Mouse (Mus musculus) urinary bladder, postnatal 25 days (tissue): Measurements from ENCODE around the gene Sez6l.

ENCODE experiments used
- DNase-seq: peaks from one replicate; pipeline ENCODE4 v3.0.0; 2022; ENCODE audit warnings: low spot score

Sez6l gene

GRCm38 (mm10) chr5:112533312-112534075 lies 43.5 kb downstream of the Sez6l start:
- no peak for DNase-seq

- no peak for DNase-seq
These were observed 44.1 kb downstream of the Sez6l start for GRCm38 (mm10) chr5:112532894-112533293.

GRCm38 (mm10) chr5:112532210-112532609 lies 44.8 kb downstream of the Sez6l start:
- no peak for DNase-seq

GRCm38 (mm10) chr5:112531111-112531510 lies 45.9 kb downstream of the Sez6l start:
- DNase-seq, result no peak

- DNase-seq, result no peak
These were observed 50.0 kb downstream of the Sez6l start for GRCm38 (mm10) chr5:112526936-112527335.

GRCm38 (mm10) chr5:112526435-112526834 lies 50.5 kb downstream of the Sez6l start:
- no peak for DNase-seq

- no peak for DNase-seq
These were observed 51.0 kb downstream of the Sez6l start for GRCm38 (mm10) chr5:112525980-112526379.

- no peak for DNase-seq
These were observed 51.7 kb downstream of the Sez6l start for GRCm38 (mm10) chr5:112525271-112525670.

- no peak for DNase-seq
These were observed 53.2 kb downstream of the Sez6l start for GRCm38 (mm10) chr5:112523796-112524195.

GRCm38 (mm10) chr5:112523331-112523730 lies 53.7 kb downstream of the Sez6l start:
- DNase-seq, result no peak

GRCm38 (mm10) chr5:112521703-112522527 lies 55.1 kb downstream of the Sez6l start:
- no peak for DNase-seq

- no peak for DNase-seq
These were observed 55.9 kb downstream of the Sez6l start for GRCm38 (mm10) chr5:112520826-112521702.

GRCm38 (mm10) chr5:112518773-112519172 lies 58.2 kb downstream of the Sez6l start:
- DNase-seq, result no peak

GRCm38 (mm10) chr5:112517454-112517853 lies 59.5 kb downstream of the Sez6l start:
- DNase-seq, result no peak

GRCm38 (mm10) chr5:112516527-112516926 lies 60.5 kb downstream of the Sez6l start:
- no peak for DNase-seq

GRCm38 (mm10) chr5:112510351-112510750 lies 66.6 kb downstream of the Sez6l start:
- DNase-seq, result no peak

GRCm38 (mm10) chr5:112509916-112510315 lies 67.1 kb downstream of the Sez6l start:
- DNase-seq, result no peak

GRCm38 (mm10) chr5:112505595-112505994 lies 71.4 kb downstream of the Sez6l start:
- DNase-seq, result no peak

GRCm38 (mm10) chr5:112501384-112501783 lies 75.6 kb downstream of the Sez6l start:
- no peak for DNase-seq

- DNase-seq, result no peak
These were observed 76.9 kb downstream of the Sez6l start for GRCm38 (mm10) chr5:112499918-112500682.
